Mouse (Mus musculus) kidney, adult 2 months (tissue): ENCODE measurements at regions not wholly inside any gene's neighbourhood (a gene's known extent, or its start where the extent isn't known, plus 50 kb on each side); places are given as distances from the start of the nearest gene placed in this dataset.

Experiments used
- CTCF ChIP-seq: fragments of 200-500 bp; conservative IDR thresholded peaks from 2 replicates; pipeline ENCODE4 v1.5.1; 2011; ENCODE audit warnings: low read depth, mild to moderate bottlenecking, control low read depth, low read length, moderate library complexity, mixed read lengths; ENCODE audit not compliant: insufficient read depth, insufficient read length
- POLR2A ChIP-seq: fragments of 200-500 bp; IDR thresholded peaks from one replicate; pipeline ENCODE4 v1.6.1; 2011; ENCODE audit warnings: low read depth, low read length, control low read depth

GRCm38 (mm10) chr5:45336801-45337200 is 113.2 kb downstream of the Qdpr start:
- no peak for TF ChIP-seq CTCF
- TF ChIP-seq POLR2A = no peak
